Mouse (Mus musculus): ENCODE data around the gene Zbtb2. TPM values are rescaled to one million over a fixed set of nuclear protein-coding genes. Genes with fewer than 3 reads are reported as not detected.
"Not testable (repeated sequence)": the region's sequence is repeated elsewhere in the genome, so short reads cannot be mapped to it uniquely, and the experiment has no call there.

Gene Zbtb2
- 3.8 and 4.0 TPM in 2 replicates for polyA plus RNA-seq (2015; fragmentation: Nextera tagmentation; extraction: Ambion mirVana)

DNA sequence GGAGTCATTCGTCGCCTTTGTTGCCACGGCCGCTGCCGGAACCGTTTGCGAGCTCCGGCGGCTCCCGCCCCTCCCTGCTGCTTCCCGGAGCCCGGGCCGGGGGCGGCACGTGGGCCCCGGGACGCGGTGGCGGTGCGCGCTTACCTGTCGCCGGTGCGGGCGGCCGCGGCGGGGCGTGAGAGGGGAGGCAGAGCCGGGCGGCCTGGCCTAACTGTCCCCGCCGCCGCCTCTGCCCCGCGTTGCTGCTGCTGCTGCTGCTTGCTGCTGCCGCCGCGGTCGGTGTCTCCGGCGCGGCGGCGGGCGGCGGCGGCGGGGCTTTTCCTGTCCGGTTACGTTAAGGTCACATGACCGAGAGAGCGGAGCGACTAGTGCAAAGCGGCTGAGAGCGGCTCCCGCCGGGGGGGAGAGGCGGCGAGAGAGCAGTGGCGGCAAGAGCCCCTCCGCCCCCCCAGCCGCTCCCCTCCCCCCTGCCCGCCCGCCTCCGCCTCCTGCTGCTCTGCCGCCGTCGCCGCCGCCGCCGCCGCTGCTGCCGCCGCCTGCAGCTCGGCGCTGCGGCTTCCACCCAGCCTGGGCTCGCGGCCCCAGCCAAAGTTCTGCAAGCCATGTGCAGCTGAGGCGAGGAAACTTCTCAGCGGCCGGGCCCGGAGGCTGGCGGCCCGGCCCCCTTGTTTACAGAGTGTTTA, at the start of gene Zbtb2:
Zbtb2 (minus strand) TSS at position 408 of the 683 bp plus-strand sequence.
- WGBS (ENCODE audit: insufficient replicate concordance) = under 1% methylated on average over 66 of the region's 87 CpGs
- no peak for ATAC-seq (ENCODE audit: insufficient read depth)

DNA sequence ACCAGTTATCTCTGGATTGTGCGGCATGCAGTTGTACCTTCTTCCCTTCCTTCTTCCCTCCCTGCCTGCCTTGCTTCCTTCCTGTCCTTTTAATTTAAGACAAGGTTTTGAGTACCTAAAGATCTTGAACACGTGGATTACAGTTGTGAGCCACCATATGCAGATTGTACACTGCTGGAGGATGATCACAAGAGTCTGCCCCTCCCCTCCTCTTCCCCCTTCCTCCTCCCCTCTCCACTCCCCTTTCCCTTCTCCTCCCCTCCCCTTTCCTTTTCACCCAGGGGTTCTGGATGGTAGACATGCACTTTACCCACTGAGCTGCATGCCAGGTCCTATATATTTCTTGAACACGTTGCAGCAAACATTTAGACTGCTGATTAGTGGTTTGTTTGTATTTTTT, 47.5 kb upstream of the Zbtb2 start:
- no peak overlapping the region for H3K9ac ChIP-seq

More for the DNA sequence above, at the start of gene Zbtb2:
- Histone ChIP-seq H3K4me3 (replicated peaks) (peak within 1 kb of the TSS; percentile 96), H3K36me3 (replicated peaks) (peaks cover 2% of the 10 kb centered on the region; the same call in 1 of the 2 replicates), H3K9me3 (replicated peaks) (no peaks in the 10 kb centered on the region), H3K4me1 (replicated peaks) (peaks cover 74% of the 10 kb centered on the region), H3K27me3 (no peaks in the 10 kb centered on the region), H3K27ac (replicated peaks) (peak within 1 kb of the TSS; percentile 97), H3K4me2 (peak within 1 kb of the TSS; percentile 93), H3K9ac (peak within 1 kb of the TSS; percentile 95)

DNA sequence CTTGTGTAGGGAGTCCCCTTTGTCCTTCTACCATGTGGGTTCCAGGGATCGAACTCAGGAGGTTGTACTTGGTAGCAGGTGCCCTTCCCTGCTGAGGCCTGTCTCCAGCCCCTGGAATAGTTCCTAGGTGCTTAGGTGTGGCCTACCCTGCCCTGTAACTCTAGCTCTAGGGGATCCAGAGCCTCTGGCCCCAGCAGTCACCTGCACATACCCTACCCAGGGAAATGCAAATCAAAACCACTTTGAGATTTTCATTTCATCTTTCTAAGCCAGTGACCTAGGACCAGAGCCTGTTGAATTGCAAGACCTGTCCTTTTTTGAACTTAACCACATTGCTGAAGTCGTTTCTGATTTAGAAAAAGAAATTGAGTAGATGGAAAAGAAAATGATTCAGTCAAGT, 46.0 kb upstream of the Zbtb2 start:
- not testable (repeated sequence) for H3K27me3 ChIP-seq; ATAC-seq (ENCODE audit: insufficient read depth); H3K9me3 ChIP-seq (replicated peaks); H3K27ac ChIP-seq (replicated peaks)
- WGBS (ENCODE audit: insufficient replicate concordance) = 76% methylated on average over 2 of the region's 2 CpGs
- Histone ChIP-seq H3K9ac (0 out of 2 replicates have a peak overlapping the region, but pooled peaks have one; percentile 86), H3K36me3 (replicated peaks) (peaks cover 35% of the 10 kb centered on the region), H3K4me1 (replicated peaks) (peaks cover 47% of the 10 kb centered on the region), H3K4me2 (peak overlapping the region; percentile 90), H3K4me3 (replicated peaks) (peak overlapping the region; percentile 85)

More for the DNA sequence above, 47.5 kb upstream of the Zbtb2 start:
- no peak overlapping the region for H3K4me2 ChIP-seq
- H3K27me3 ChIP-seq = no peaks in the 10 kb centered on the region
- no peaks in the 10 kb centered on the region for H3K9me3 ChIP-seq (replicated peaks)
- no peak overlapping the region for H3K4me3 ChIP-seq (replicated peaks)
- no peak for ATAC-seq (ENCODE audit: insufficient read depth)
- H3K36me3 ChIP-seq (replicated peaks) = peaks cover 51% of the 10 kb centered on the region
- peaks cover 31% of the 10 kb centered on the region for H3K4me1 ChIP-seq (replicated peaks)
- no peak overlapping the region for H3K27ac ChIP-seq (replicated peaks)
- WGBS (ENCODE audit: insufficient replicate concordance) = 71% methylated on average over 3 of the region's 3 CpGs

DNA sequence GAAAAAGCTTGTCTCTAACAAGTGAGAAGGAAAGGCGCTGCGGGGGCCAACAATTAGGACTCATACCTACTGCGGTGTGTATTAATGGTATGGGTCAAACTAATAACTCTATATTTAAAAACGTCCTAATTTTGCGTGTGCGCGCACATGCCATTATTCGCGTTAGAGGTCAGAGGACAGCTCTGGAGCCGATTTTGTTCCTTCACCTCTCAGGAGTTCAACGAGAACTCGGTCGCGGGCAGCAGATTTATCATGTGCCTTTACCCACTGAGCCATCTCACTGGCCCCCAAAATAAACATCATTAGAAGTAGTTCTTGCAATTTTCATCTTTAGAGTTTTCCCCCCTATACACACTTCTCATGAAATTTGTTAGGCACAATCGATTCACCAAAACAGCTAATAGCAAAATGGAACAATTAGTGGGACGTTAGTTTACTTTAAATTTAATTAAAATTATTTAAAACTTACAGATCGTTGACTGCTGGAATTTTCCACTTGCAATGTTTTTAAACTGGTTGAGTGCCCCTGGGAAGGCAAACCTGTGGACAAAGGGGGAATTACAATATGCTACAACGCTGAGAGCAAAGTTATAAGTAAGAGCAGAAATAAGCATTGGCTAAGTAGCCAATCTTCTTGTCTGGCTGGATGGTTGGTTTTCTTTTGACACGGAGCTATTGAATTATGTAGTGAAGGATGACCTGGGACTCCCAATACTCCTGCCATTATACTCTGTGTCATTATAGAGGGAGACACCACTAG, 45.3 kb upstream of the Zbtb2 start:
- H3K27ac ChIP-seq (replicated peaks) = peak overlapping the region; percentile 90
- peak overlapping the region; percentile 90 for H3K4me2 ChIP-seq
- 5% methylated on average over 19 of the region's 19 CpGs for WGBS (ENCODE audit: insufficient replicate concordance)
- no peak for ATAC-seq (ENCODE audit: insufficient read depth)
- H3K4me1 ChIP-seq (replicated peaks) = peaks cover 49% of the 10 kb centered on the region
- peak overlapping the region; percentile 86 for H3K9ac ChIP-seq
- H3K27me3 ChIP-seq = no peaks in the 10 kb centered on the region
- peaks cover 31% of the 10 kb centered on the region for H3K36me3 ChIP-seq (replicated peaks)
- no peaks in the 10 kb centered on the region for H3K9me3 ChIP-seq (replicated peaks)
- H3K4me3 ChIP-seq (replicated peaks) = peak overlapping the region; percentile 85

DNA sequence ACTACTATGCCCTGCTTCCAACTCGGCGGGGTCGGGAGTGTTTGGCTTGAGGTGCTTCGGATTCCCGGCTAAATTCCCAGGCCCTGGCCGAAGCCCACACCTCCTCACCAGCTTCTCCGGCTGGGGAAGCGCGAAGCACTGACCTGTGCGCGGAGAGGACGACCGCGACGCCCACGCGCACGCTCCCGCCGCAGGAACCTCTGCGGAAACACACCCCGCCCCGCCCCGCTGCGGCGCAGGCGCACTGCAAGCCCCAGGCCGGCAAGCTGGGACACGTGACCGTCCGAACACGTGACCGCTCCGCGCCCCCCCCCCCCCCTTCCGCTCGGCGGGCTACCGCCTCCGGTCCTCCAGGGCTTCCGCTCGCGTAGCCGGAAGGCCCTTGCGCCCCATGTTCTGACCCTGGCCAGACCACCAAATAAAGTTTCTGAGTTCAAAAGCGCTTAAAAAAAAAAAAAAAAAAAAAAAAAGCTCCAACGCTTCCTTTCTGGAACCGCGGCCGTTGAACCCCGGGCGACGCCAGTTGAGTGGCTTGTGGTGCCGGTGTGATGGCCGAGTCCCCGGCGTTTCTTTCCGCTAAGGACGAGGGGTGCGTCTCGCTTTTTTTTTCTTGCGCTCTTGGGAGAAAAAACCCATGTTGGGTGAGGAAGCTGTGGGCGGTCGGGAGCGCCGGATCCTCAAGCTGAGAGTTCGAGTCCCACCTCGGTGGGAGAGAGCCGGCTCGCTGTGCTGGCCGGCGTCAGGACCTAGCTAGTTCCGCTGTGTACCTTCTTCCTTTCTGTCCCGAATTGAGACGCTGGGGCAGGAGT, 44.4 kb upstream of the Zbtb2 start, which contains the start of the genes Rmnd1 and Armt1:
Rmnd1 (minus strand) TSS at position 266 of the 809 bp plus-strand sequence.
Armt1 (plus strand) TSS at position 345 of the 809 bp plus-strand sequence.
- Histone ChIP-seq H3K4me3 (replicated peaks) (peak within 1 kb of the TSS; percentile 85), H3K4me2 (peak within 1 kb of the TSS; percentile 90), H3K4me1 (replicated peaks) (peaks cover 49% of the 10 kb centered on the region), H3K27me3 (no peaks in the 10 kb centered on the region), H3K9me3 (replicated peaks) (no peaks in the 10 kb centered on the region), H3K9ac (peak within 1 kb of the TSS; percentile 86), H3K27ac (replicated peaks) (peak within 1 kb of the TSS; percentile 90), H3K36me3 (replicated peaks) (peaks cover 28% of the 10 kb centered on the region)
- under 1% methylated on average over 75 of the region's 75 CpGs for WGBS (ENCODE audit: insufficient replicate concordance)
- peak; percentile 96 for ATAC-seq (ENCODE audit: insufficient read depth)

DNA sequence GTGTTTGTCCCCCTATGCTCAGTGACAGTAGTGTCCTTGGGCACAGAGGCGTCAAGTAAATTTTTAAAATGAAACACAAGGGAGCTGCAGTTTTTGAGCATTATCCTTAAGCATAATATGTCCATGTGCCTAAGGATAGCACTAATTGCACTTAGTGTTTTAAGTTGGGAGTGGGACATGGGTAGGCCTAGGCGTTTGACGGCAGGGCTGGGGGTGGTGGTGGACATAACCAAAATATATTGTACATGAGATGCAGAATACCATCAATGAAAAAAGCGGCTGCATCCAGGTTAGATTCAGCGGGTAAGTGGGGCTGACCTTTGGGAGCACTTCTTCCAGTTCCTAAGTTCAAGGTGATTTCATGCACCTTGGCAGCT, 43.8 kb upstream of the Zbtb2 start:
- Histone ChIP-seq H3K4me1 (replicated peaks) (peaks cover 49% of the 10 kb centered on the region), H3K27ac (replicated peaks) (peak overlapping the region; percentile 90), H3K4me3 (replicated peaks) (peak overlapping the region; percentile 85), H3K36me3 (replicated peaks) (peaks cover 28% of the 10 kb centered on the region), H3K9ac (peak overlapping the region; percentile 69), H3K9me3 (replicated peaks) (no peaks in the 10 kb centered on the region), H3K27me3 (no peaks in the 10 kb centered on the region), H3K4me2 (peak overlapping the region; percentile 90)
- 0 out of 2 replicates have a peak, but pooled peaks have one; percentile 0 for ATAC-seq (ENCODE audit: insufficient read depth)
- WGBS (ENCODE audit: insufficient replicate concordance) = 7% methylated on average over 5 of the region's 5 CpGs

DNA sequence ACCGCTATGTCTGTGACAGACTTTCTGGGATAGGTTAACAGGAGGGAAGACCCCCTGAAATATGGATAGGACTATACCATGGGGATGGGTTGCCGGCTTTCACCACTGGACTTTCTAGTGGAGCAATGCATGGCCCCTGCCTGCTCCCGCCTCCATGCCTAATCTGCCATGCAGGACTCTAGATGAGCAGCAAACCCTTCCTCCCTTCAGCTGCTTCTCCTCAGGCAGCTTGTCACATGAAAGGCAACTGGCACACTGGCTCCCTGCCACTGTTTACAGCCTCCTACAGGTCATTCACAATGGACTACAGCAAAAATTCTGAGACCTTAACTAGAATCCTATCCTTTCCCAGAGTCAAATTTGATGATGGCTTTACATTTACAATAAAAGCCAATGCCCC, 42.9 kb upstream of the Zbtb2 start:
- Histone ChIP-seq H3K9ac (no peak overlapping the region), H3K27ac (replicated peaks) (peak overlapping the region; percentile 4; the same call in 1 of the 2 replicates), H3K27me3 (no peaks in the 10 kb centered on the region), H3K36me3 (replicated peaks) (peaks cover 30% of the 10 kb centered on the region), H3K4me3 (replicated peaks) (peak overlapping the region; percentile 85; the same call in 1 of the 2 replicates), H3K4me2 (peak overlapping the region; percentile 90), H3K9me3 (replicated peaks) (no peaks in the 10 kb centered on the region), H3K4me1 (replicated peaks) (peaks cover 49% of the 10 kb centered on the region)
- no peak for ATAC-seq (ENCODE audit: insufficient read depth)
- WGBS (ENCODE audit: insufficient replicate concordance) = 64% methylated on average over 3 of the region's 3 CpGs

DNA sequence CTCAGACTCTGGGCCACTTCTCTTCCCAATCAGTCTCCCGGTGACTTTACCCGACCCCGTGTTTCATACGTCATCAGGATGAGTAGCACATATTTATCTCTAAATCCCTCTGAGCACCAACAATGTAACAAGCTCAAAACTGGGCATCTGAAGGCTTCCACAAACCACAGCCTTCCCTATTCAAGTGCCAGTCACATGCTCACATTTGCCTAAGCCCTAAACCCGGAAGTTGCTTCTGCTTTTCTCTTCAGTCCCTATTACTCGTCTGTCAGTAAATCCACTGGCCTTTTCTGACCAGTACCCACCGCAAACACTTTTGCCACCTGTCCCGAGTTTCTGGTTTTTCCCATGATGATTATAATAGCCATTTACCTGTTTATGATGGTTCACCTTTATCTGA, 42.5 kb upstream of the Zbtb2 start:
- Histone ChIP-seq H3K9ac (no peak overlapping the region), H3K27me3 (no peaks in the 10 kb centered on the region), H3K9me3 (replicated peaks) (no peaks in the 10 kb centered on the region), H3K4me3 (replicated peaks) (peak overlapping the region; percentile 85; the same call in 1 of the 2 replicates), H3K4me2 (peak overlapping the region; percentile 90), H3K4me1 (replicated peaks) (peaks cover 49% of the 10 kb centered on the region), H3K27ac (replicated peaks) (no peak overlapping the region), H3K36me3 (replicated peaks) (peaks cover 30% of the 10 kb centered on the region)
- 51% methylated on average over 8 of the region's 8 CpGs for WGBS (ENCODE audit: insufficient replicate concordance)
- no peak for ATAC-seq (ENCODE audit: insufficient read depth)

DNA sequence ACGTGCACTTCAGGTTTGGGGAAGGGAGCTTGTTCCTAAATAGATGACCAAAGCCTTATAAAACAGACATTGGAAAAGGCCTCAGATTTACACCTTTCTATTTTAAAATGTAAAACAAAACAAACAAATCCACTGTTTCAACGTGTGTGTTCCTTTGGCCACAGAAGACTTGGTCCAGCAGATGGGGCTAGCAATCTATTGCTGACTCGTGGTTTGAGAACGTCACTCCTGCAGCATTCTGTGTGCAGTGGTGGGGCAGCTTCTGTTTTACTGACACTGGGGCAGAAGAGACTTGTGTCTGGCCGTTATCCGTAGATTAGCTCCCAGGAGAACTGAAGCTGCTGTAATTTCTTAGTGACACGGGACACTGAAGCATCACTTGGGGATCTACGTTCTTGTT, 37.3 kb upstream of the Zbtb2 start:
- ATAC-seq (ENCODE audit: insufficient read depth) = no peak
- Histone ChIP-seq H3K4me2 (no peak overlapping the region), H3K9me3 (replicated peaks) (no peaks in the 10 kb centered on the region), H3K27ac (replicated peaks) (no peak overlapping the region), H3K36me3 (replicated peaks) (peaks cover 61% of the 10 kb centered on the region), H3K9ac (no peak overlapping the region), H3K4me1 (replicated peaks) (peaks cover 16% of the 10 kb centered on the region), H3K4me3 (replicated peaks) (no peak overlapping the region), H3K27me3 (no peaks in the 10 kb centered on the region)
- 70% methylated on average over 8 of the region's 8 CpGs for WGBS (ENCODE audit: insufficient replicate concordance)

DNA sequence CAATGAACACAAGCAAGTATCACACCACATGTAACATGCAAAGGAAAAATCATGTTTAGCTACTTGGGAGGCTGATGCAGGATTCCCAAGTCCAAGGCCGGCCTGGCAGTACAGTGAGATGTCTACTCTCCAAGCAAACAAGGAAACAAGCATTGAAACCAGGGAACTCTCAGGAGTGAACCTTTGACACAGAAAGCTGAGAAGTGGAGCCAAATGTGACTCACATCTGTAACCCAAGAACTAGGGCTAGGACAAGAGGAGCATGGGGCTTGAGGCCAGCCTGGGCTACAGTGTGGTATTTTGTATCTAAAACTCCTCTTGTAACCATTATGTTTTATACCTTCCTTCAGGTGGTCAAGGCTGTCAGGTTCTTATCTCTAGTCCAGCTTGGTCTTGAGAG, 19.3 kb upstream of the Zbtb2 start:
- peaks cover 7% of the 10 kb centered on the region; the same call in 1 of the 2 replicates for H3K4me1 ChIP-seq (replicated peaks)
- H3K36me3 ChIP-seq (replicated peaks) = peaks cover 55% of the 10 kb centered on the region
- no peak overlapping the region for H3K4me3 ChIP-seq (replicated peaks)
- no peak overlapping the region for H3K9ac ChIP-seq
- WGBS (ENCODE audit: insufficient replicate concordance) = 77% methylated on average over 1 of the region's 1 CpGs
- no peak overlapping the region for H3K4me2 ChIP-seq
- no peak for ATAC-seq (ENCODE audit: insufficient read depth)
- H3K27me3 ChIP-seq = no peaks in the 10 kb centered on the region
- H3K9me3 ChIP-seq (replicated peaks) = no peaks in the 10 kb centered on the region
- H3K27ac ChIP-seq (replicated peaks) = no peak overlapping the region

Data from liver, embryonic 15.5 days (tissue).